Mouse (Mus musculus): ENCODE results near the gene A930033H14Rik.

The A930033H14Rik gene

DNA sequence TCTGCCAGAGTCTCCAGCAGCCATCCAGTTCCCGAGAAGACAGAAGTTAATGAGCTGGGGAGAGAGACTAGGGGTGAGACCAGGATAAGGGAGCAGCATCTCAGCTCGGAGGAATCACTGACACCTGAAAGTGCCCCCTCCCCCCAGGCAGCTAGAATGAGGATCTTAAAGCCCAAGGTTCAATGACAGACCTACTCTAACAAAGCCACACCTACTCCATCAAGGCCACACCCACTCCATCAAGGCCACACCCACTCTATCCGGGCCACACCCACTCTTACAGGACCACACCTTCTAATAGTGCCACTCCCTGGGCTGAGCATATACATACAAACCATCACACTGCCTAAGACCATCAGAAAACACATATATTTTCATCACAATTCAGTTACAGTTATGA, 24.3 kb upstream of the A930033H14Rik start:
- DNase-seq (ENCODE audit: low read depth, low spot score), result peak; percentile 53

DNA sequence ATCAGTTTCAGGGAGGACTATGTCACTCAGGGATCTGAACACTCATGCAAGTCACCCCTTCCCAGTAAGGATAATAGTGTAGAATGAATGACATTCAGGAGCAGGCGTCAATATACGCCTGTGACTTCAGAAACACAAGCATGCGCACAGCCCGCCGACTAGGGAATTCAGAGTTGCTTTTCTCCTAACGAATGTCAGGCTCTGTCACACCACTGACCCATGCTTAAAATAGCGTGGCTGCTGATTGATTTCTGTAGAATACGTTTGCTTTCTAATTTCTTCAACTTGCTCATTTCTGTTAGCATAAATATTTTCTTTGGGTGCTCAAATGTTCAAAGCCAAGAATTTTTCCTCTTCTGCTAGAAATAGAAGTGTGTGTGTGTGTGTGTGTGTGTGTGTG, 13.1 kb upstream of the A930033H14Rik start:
- DNase-seq (ENCODE audit: low read depth, low spot score), result no peak

DNA sequence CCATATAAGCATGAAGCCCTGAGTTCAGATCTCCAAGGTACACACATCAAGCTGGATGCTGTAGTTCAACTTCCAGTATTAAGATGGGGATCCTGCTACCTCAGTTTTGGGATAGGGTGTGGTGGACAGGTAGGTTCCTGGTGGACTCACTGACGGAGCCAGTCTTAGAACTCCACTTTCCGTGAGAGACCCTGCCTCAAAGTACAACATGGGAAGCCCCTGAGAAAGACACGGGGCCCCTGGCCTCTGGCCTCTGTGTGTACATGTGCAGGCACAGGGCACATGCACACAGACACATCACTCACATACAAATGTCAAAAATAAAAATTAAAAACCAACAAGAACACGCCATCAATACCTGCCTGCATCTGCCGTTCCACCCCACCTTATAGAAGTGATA, 12.6 kb upstream of the A930033H14Rik start:
- no peak for DNase-seq (ENCODE audit: low read depth, low spot score)

DNA sequence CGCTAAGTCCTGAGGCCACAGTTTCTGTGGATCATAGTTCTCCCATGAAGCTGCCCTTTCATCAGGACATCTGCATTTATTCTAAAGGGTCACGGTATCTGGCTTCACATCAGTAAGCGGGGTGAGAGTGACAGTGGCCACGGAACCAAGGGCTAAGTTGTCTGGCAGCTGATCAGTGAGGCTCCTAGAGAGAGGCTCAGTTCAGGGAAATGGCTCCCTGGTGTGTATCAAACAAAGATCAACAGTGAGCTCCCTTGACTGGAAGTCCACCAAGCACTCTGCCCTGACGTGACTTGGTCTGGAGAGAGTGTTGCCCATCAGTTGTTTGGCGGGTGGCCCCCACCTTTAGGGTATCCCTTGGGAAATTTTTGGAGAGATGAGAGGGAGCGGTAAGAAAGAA, 11.4 kb upstream of the A930033H14Rik start:
- DNase-seq (ENCODE audit: low read depth, low spot score), result no peak

DNA sequence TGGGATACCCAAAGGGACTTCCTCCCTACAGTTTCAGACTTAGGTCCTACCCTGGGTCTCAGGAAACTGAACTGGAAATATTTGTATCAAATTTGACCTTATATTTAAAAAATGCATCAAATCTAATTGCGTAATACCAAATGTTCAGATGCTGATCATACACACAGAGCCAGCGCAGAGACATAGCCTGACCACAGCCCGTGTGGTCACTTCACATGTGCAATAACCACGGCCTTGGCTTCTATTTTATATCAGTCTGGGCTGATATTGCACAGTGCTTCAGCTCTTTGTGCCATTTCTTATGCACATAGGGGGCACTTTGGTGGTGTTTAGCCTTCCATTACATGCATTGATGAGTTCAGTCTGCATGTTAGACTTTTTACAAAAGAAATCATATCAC, 10.3 kb upstream of the A930033H14Rik start:
- DNase-seq (ENCODE audit: low read depth, low spot score), result no peak

DNA sequence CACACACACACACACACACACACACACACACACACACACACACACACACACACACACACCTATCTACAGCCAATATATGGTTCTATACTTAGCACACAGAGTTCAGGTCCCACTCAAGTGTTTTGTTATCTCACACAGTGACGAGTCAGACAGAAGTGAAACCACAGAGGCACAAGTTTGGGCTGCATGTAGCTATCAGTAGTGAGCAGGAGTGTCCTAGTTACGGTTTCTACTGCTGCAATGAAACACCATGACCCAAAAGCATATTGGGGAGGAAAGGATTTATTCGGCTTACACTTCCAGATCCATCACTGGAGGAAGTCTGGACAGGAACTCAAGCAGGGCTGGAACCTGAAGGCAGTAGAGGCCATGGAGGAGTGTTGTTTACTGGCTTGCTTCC, 9.1 kb upstream of the A930033H14Rik start:
- no peak for DNase-seq (ENCODE audit: low read depth, low spot score)

DNA sequence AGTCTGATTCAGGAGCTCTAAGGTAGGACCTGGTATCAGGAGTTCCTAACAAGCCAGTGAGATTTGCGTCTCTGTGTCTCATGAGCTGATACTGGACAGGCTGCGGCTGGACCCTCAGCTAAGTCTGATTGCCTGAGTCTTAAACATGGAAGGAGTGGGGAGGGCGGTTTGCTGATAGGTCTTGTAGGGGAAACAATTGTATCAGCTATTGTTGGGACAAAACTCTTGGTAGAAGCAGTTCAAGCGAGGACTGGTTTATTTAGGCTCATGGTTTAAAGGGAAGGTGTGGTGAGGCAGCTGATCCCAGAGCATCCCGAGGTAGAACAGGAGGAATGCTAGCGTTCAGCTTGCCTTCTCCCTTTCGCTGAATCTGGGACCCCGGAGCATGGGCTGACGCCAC, 8.2 kb upstream of the A930033H14Rik start:
- DNase-seq (ENCODE audit: low read depth, low spot score), result no peak

DNA sequence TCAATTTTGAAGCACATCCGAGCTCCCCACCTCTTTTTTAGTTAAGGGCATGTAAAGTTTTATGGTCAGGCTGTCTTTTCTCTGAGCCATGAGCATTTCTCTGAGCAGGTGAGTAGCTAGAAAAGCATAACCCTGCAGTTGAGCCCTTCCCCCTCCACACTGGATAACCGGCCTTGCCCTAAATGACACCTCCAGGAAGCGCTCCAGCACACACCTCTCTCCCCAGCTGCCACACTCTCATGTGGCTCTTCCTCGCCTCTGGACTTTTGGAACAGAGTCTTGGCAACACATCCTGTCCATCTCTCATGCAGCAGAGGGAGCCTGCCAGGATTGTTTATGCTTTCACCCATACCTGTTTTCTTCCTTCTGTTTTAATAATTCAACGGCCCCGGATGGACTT, 7.4 kb upstream of the A930033H14Rik start:
- no peak for DNase-seq (ENCODE audit: low read depth, low spot score)

DNA sequence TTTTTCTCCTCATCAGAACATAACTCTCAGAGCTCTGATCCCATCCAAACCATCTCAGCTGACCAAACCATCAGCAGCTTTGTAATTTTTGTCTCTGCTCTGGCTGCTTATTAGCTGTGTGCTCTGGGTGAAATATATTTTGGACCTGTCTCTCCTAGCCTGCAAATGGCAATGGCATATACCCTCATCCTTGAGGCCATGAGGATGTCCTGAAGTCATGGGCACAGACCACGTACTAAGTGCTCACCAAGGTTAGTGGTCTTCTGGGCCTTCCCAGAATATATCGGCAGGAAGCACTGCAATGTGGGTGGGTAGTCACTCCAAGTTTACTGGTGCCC, 6.4 kb upstream of the A930033H14Rik start:
- DNase-seq (ENCODE audit: low read depth, low spot score), result no peak

DNA sequence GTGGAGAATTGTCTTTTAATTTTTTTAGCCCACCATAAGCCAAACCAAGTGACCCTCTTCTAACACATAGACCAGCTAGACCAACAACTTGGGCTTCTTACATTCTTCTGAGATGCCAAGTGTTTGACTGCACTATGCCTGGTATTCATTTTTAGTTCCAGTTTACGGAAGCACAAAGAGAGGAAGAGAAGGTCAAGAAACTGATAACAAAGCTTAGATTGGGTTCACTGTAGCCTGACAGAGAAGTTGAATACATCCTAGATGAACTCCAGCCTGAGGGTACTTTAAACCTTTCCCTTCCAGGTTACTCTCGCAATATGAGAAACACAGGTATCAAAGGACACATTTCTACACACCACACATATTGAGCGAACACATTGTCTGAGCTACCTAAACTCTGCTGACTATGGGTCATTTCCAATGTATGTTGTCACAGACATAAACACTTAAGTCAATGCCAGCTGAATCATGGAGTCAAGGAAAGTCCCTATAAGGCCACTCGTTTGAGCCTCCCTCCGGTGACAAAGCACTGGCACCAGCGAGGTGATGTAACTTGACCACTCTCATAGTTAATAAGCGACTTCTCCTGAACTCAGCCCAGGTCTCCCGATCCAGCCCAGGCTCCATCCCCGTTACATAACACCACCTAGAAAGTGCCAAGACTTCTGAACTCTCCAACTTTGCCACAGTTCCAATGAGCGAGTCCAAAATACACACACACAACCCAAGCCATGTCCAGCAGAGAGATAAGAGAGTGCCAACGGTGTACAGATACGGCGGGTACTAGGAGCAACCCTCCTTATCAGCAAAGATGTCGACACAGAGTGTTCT, 5.8 kb upstream of the A930033H14Rik start:
- no peak for DNase-seq (ENCODE audit: low read depth, low spot score)

DNA sequence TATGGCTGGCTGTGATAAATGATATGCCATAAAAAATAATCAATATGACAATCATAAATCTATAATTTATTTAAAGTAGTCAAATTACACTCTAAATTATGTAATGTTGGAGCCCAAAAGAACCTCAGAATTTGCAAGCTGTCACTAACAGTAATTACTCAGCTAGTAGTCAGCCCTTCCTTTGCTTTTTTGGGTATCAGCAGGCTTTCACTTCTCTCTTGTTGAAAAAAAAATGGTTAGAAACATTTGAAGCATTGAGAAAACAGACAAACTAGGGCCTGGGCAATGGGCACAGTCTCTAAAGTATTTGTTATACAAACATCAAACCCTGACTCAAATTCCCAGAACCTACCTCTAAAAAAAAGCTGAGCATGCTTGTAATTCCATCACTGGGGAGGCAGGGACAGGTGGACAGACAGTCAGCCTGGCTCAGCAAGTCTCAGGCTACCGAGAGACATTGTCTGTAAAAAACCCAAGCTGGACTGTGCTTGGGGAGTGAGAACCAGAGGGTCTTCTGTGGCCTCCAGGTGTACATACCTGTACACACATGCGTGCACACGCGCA, 4.3 kb upstream of the A930033H14Rik start:
- DNase-seq (ENCODE audit: low read depth, low spot score), result no peak

DNA sequence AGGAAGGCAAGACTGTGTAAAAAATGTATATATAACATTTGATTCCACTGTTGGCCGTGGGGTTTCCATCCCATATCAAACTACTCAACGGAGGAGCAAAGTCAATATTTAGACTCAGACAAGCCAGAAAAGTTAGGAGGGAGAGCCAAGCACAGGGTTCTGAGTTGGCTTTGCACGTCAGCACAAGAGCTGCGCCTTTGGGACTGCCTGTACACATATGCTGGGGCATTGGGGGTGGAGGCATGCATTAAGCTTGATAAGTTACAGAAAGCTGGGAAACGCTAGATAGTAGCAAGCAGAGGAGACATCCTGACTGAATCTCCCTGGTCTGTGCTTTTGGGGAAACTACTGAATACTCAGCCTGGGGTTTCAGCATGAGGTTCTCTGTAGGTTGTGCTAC, 1.1 kb upstream of the A930033H14Rik start:
- DNase-seq (ENCODE audit: low read depth, low spot score), result no peak

DNA sequence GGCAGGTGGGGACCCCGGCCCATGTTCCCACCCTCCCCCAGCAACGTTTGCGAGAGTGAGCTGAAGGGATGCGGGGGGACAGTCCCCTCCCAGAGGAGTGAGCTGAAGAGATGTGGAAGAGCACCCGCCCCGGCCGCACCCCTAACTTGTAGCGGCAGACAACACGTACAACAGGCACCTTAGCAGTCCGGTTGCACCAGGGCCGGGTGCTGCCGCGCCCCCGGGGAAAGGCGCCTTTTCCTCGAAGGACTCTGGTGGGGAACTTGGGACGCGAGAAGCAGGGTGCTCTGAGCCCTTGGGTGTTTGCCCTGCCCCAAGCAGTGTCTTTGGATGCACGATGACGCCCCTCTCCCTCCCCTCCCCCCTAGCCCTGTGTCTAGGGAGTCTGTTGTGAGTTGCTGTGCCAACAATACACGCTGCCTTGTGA, 566 bp upstream of the A930033H14Rik start:
- DNase-seq (ENCODE audit: low read depth, low spot score), result peak; percentile 45

DNA sequence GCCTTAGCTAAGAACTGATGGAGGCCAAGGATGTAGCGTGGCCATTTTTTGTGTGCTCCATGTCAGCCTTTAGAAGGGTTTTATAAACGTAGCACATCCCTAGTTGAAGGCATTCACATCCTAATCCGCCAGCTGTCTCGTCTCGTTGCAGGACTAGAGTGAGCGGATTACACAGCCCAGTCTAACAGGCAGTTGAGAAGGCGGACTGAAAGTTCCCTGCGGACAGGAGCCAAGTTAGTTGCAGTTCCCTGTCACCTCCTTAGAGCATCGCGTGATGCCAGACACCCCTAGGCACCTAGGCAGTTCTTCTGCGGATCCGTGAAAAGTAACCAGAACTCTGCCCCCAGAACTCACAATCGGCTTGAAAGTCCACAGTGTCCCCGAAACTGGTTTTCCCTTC, 922 bp downstream of the A930033H14Rik start:
- peak; percentile 54 for DNase-seq (ENCODE audit: low read depth, low spot score)

DNA sequence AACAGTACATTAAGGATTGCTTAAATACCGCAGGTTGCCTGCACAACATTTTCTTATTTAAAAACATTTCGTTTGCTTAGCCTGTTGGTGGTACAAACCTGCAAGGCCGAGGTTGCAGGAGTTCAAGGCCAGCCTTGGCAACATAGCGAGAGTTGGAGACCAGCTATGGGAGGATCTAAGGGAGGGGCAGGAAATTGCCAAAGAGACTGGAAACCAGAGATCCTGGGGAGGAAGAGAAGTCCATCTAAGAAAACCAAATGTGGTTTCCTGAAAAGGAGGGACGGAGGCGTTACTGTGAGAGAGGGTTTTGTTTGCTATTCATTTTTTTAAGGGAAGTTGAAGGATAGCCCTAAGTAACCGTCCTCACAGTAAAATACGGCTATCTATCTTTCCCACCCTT, 1.3 kb downstream of the A930033H14Rik start:
- peak; percentile 35 for DNase-seq (ENCODE audit: low read depth, low spot score)

DNA sequence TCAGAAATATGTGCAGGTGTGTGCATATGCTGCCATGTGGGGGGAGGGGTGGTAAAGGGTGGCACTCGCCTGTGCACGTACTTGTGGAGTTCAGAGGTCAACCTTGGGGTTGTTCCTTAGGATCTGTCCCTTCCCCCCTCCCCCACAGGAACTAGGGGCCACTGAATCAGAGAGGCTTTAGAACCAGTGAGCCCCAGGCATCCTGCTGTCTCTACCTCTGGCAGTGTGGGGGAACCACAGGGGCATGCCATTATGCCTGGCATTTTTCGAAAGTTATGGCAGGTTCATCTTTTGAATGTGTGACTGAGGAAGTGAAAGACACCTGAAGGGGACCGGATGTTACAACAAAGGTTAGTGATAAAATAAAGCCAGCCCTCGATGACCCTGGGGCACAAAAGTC, 2.2 kb downstream of the A930033H14Rik start:
- DNase-seq (ENCODE audit: low read depth, low spot score), result peak; percentile 6

DNA sequence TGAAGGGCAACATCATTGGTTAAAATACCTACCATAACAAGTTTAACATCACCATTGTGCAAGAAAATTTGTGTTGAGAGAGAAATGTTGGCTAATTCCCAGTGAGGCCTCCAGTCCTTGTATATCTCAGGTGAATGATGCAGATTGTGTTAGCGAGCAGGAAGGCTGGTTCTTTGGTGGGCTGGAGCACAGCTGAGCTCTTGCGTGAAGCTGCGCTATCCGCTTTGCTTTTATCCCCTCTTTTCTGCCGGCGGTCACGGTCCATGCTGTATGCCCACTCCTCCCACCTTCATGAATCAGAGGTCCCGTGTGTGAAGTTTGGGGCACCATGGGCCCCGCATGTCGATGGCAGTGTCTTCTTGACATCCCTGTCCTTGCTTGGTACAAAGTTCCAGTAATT, 2.9 kb downstream of the A930033H14Rik start:
- DNase-seq (ENCODE audit: low read depth, low spot score), result no peak

DNA sequence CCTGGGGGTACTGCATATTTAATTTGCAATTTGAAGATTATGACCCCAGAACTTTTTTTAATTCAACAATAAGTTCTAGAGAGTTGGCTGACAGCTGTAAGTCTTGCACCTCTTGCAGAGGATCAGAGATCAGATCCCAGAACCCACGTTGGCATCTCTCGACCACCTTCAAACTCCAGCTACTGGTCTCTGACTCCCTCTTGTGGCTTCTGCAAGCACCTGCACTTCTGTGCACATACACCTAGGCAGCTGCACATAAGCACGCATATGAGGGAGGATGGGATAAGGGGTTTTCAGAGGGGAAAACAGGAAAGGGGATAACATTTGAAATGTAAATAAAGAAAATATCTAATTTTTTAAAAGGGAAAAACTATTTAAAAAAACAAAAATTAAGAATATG, 4.2 kb downstream of the A930033H14Rik start:
- peak; percentile 47 for DNase-seq (ENCODE audit: low read depth, low spot score)

DNA sequence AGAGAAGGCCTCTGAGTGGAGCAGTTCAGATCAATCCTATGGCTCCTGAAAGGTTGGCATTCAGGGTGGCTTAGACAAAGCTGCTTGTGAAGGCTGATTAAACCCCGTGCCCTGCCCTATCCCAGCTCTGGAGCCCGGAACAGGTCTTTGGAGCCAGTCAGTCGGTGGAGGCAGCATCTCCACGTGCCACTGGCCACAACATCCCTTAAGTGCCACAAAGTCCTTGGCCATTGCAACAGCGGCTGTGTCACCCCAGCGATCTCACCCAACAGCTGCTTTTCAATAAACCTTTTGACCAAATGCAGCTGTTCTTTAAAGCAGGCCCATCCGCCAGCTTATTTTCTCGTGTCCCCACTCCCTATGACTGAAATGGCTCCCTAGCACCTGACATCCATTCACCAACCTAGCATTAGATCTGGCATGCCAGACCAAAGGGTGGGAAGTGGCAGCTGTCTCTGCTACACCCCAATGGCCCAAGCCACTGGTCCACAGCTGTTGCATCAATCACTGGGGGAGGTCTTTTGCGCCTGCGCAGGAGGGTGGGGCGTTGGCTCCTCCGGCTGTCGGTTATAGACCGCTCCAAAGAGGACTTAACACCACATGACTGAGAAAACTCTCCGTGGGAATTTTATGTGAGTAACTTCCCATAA, 4.8 kb downstream of the A930033H14Rik start:
- peak; percentile 16 for DNase-seq (ENCODE audit: low read depth, low spot score)

DNA sequence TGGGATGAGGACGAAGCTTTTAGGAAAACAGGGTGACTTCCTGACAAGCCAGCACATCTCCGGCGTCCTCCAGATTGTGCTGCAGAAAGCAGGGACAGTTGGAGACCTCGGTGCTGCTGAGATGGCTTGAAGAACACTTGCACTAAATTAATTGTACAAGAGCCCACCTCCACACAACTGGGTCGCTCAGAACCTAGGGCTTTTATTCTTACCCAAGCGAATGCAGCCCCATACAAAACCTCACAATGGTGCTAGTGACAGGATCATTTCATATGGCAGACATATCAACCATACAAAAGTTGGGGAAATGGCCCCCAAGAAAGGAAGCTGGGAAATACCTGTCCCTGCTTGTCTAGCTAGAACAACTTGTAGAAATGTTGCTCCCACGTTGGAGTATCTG, 5.4 kb downstream of the A930033H14Rik start:
- DNase-seq (ENCODE audit: low read depth, low spot score), result no peak

DNA sequence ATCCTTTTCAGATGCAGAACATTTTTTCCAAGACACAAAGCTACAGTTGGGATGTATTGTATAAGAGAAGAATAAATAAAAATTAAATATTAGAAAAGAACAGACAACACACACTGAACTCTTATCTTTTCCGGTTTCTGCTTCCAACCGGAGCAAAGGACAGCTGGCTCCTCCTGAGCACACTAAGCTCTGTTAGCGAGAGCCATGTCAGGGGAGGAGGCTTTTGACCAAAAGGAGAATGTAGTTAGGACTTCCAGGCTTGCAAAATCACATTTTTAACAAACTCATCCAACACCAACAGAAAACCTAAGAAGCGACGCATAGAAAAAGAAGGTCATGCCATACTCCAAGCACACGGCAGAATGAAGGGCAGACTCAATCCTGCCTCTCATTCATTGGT, 6.8 kb downstream of the A930033H14Rik start:
- DNase-seq (ENCODE audit: low read depth, low spot score), result no peak

DNA sequence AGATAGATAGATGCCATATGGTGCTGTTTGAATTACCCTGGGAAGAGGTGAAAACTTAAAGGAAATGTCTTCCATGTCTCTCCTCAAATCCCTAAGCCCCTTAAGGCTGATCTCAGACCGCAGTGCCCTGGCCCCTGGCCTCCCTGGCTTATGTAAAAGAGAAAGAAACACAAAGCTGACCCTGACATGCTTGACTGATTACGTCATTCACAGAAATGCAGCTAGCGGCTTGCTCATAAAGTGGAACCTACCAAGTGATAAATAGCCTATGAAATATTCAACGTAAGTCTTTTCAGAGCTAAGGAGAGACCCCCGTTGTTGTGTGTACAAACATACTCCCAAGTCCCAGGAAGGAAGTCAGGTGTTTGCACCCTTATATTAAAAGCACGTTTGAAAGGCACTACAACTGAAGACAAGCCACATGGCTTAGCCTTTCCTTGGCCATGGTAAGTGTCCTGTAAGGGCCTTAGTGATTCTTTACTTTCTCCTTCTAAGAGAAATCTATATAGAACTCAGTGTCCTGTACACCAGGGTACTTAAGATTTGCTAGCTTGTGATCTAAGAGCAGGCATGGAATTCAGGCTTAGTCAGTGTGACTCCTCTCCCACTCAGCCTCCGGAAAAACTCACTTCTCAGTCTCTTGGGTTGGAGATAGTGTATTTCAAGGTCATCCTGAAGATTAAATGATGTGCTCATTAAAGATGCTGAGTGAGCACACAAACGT, 8.1 kb downstream of the A930033H14Rik start:
- no peak for DNase-seq (ENCODE audit: low read depth, low spot score)
